In the genomic region with DNA sequence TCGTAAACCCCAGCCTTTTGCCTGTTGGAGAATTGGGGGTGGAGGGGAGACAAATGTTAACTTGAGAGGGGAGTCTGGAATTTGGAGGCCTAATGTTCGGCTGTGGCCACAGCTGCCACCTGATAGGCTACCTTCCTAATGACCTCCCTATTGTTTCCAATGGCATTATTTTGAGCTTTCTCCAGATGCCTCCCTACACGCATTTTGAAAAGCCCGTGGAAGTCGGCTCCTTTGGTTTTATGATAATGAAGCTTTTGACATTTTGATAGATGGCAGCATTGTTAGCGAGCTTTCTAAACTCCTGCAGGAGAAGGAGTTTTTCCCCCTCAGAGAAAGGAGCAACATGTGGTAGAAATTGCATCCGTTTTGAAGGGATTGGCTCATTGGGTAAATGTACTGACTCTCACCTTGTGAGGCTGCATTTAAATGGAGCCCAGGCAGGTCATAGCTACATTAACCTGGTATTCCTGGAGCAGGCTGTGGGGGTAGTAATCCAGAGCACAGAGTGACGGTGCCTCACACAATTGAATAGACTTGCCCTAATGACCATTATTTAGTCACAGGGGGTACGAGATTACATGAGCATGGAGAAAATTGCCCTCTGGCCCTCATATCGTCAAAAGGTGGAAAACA, we compare ENCODE assay signal across 14 mouse cellular contexts.
A peak's percentile ranks its signal among the peaks of the same experiment; 100 is the strongest.
DNase-seq lines count a peak whose midpoint lies in the region; ATAC-seq lines count a peak whose summit lies in the region.
"Had no signal": no experiment of that assay in that cellular context is flagged by ENCODE, and none has a peak within 500 bp of the region (broad histone marks: within the 10 kb centered on the region; RNA-seq: fewer than 3 reads in every experiment).

No protein-coding gene starts in this region.

- peaks cover 14% of the 10 kb centered on the region for H3K4me1 ChIP-seq in midbrain, embryonic 11.5 days (ENCODE audit: control insufficient read depth, insufficient read depth, low read length)
- peaks cover 17% of the 10 kb centered on the region for H3K4me1 ChIP-seq in midbrain, embryonic 13.5 days (replicated peaks)
- peaks cover 16% of the 10 kb centered on the region for H3K4me1 ChIP-seq in hindbrain, embryonic 15.5 days (replicated peaks)
- H3K4me1 ChIP-seq: heart, embryonic 10.5 days had no signal

- intact Hi-C loops in heart, postnatal 14 days (cut with DNase I): no loop called here

- H3K27ac ChIP-seq in midbrain, embryonic 11.5 days (ENCODE audit: low read depth, low read length): no peak overlapping the region
- no peak overlapping the region for H3K27ac ChIP-seq in midbrain, embryonic 13.5 days
- no peak overlapping the region for H3K27ac ChIP-seq in hindbrain, embryonic 15.5 days (replicated peaks)
- H3K27ac ChIP-seq: heart, embryonic 10.5 days; layer of hippocampus, adult 2 months; liver, embryonic 14.5 days; stomach, postnatal 0 days had no signal

- no peaks in the 10 kb centered on the region for H3K27me3 ChIP-seq in midbrain, embryonic 11.5 days (ENCODE audit: control insufficient read depth, insufficient read depth, low read length)
- 0 out of 2 replicates have a peak, but pooled peaks cover 5% of the 10 kb centered on the region for H3K27me3 ChIP-seq in midbrain, embryonic 13.5 days
- no peaks in the 10 kb centered on the region for H3K27me3 ChIP-seq in hindbrain, embryonic 15.5 days

- 20% methylated on average over 10 of the region's 10 CpGs for WGBS in midbrain, embryonic 11.5 days
- 12% methylated on average over 10 of the region's 10 CpGs for WGBS in midbrain, embryonic 13.5 days
- WGBS in hindbrain, embryonic 15.5 days: 12% methylated on average over 10 of the region's 10 CpGs

- peak; percentile 84 for DNase-seq in midbrain, embryonic 11.5 days (ENCODE audit: low spot score, missing footprints)
- DNase-seq in embryo, embryonic 10.5 days (ENCODE audit: low spot score): peak; percentile 54
- peak; percentile 58 for DNase-seq in mesoderm, embryonic 11.5 days (ENCODE audit: low read depth, low spot score)
- no peak for DNase-seq in heart, postnatal 14 days
- DNase-seq: gastrocnemius, postnatal 10 days; lung, postnatal 4 days; spleen, adult 18-20 months had no signal

- no peak overlapping the region for H3K9ac ChIP-seq in midbrain, embryonic 11.5 days (ENCODE audit: low read length)
- no peak overlapping the region for H3K9ac ChIP-seq in midbrain, embryonic 13.5 days (replicated peaks)
- no peak overlapping the region for H3K9ac ChIP-seq in hindbrain, embryonic 15.5 days
- H3K9ac ChIP-seq: liver, embryonic 14.5 days had no signal

- no peak overlapping the region for H3K4me2 ChIP-seq in midbrain, embryonic 11.5 days
- H3K4me2 ChIP-seq in midbrain, embryonic 13.5 days (replicated peaks): no peak overlapping the region
- no peak overlapping the region for H3K4me2 ChIP-seq in hindbrain, embryonic 15.5 days

- no peaks in the 10 kb centered on the region for H3K36me3 ChIP-seq in midbrain, embryonic 11.5 days (ENCODE audit: control insufficient read depth, insufficient read depth, low read length)
- no peaks in the 10 kb centered on the region for H3K36me3 ChIP-seq in midbrain, embryonic 13.5 days
- no peaks in the 10 kb centered on the region for H3K36me3 ChIP-seq in hindbrain, embryonic 15.5 days
- H3K36me3 ChIP-seq: heart, embryonic 10.5 days had no signal

- no peak for ATAC-seq in midbrain, embryonic 11.5 days (ENCODE audit: low FRiP score)
- no peak for ATAC-seq in midbrain, embryonic 13.5 days
- 0 out of 2 replicates have a peak, but pooled peaks have one; percentile 27 for ATAC-seq in hindbrain, embryonic 15.5 days (ENCODE audit: low FRiP score, low read depth)
- ATAC-seq in megakaryocyte progenitor cell, adult 5-6 weeks (replicated peaks; ENCODE audit: poor library complexity): no peak

- no peaks in the 10 kb centered on the region for H3K9me3 ChIP-seq in midbrain, embryonic 11.5 days (ENCODE audit: control insufficient read depth, low read length)
- H3K9me3 ChIP-seq in midbrain, embryonic 13.5 days: no peaks in the 10 kb centered on the region
- no peaks in the 10 kb centered on the region for H3K9me3 ChIP-seq in hindbrain, embryonic 15.5 days
- H3K9me3 ChIP-seq: heart, embryonic 10.5 days had no signal

- H3K4me3 ChIP-seq in midbrain, embryonic 11.5 days (ENCODE audit: low read depth, low read length): no peak overlapping the region
- H3K4me3 ChIP-seq in midbrain, embryonic 13.5 days (replicated peaks): no peak overlapping the region
- no peak overlapping the region for H3K4me3 ChIP-seq in hindbrain, embryonic 15.5 days
- H3K4me3 ChIP-seq: heart, embryonic 10.5 days; layer of hippocampus, adult 2 months had no signal

Comparison
In these comparisons a context has a peak if more than half of its experiments do, and no peak if none do; other contexts are left out.
1. DNase-seq: peak in midbrain, embryonic 11.5 days (single experiment), embryo, embryonic 10.5 days (single experiment) and mesoderm, embryonic 11.5 days (single experiment); none in heart, postnatal 14 days (0 of 2).